Mouse (Mus musculus) liver, adult 2 months (tissue): ENCODE measurements around the gene Ecpas. TPM values are rescaled to one million over a fixed set of nuclear protein-coding genes. Genes with fewer than 3 reads are reported as not detected.

Experiments
- DNase-seq: peaks from one replicate; pipeline ENCODE4 v3.0.0-alpha.2; 2011; ENCODE audit warnings: low read depth, low spot score; ENCODE audit errors: extremely low read depth
- H3K27ac ChIP-seq: fragments of 200-500 bp; replicated peaks from 2 replicates; pipeline ENCODE4 v1.5.1; 2012; ENCODE audit warnings: low read depth, mild to moderate bottlenecking, control low read depth, inconsistent platforms, low read length; ENCODE audit not compliant: insufficient read depth
- H3K27me3 ChIP-seq: fragments of 200-500 bp; 2 replicates; pipeline ENCODE4 v1.6.1; 2012; ENCODE audit warnings: mild to moderate bottlenecking, moderate library complexity, low read length, inconsistent platforms; ENCODE audit not compliant: control insufficient read depth, insufficient read depth
- H3K36me3 ChIP-seq: fragments of 200-500 bp; 2 replicates; pipeline ENCODE4 v1.6.1; 2012; ENCODE audit warnings: low read length, inconsistent platforms; ENCODE audit not compliant: control insufficient read depth, insufficient read depth
- H3K4me1 ChIP-seq: fragments of 200-500 bp; 2 replicates; pipeline ENCODE4 v1.6.1; 2011; ENCODE audit warnings: low read length; ENCODE audit not compliant: control insufficient read depth, insufficient read depth
- H3K4me3 ChIP-seq: fragments of 200-500 bp; 2 replicates; pipeline ENCODE4 v1.5.1; 2011; ENCODE audit warnings: low read depth, mild to moderate bottlenecking, control low read depth, low read length, moderate library complexity; ENCODE audit not compliant: insufficient read depth
- H3K79me2 ChIP-seq: fragments of 200-500 bp; 2 replicates; pipeline ENCODE4 v1.6.1; 2012; ENCODE audit warnings: inconsistent platforms, mild to moderate bottlenecking, low read length, moderate library complexity; ENCODE audit not compliant: control insufficient read depth, insufficient read depth
- H3K9ac ChIP-seq: fragments of 200-500 bp; 2 replicates; pipeline ENCODE4 v1.6.1; 2012; ENCODE audit warnings: low read depth, mild to moderate bottlenecking, control low read depth, inconsistent platforms, low read length
- CTCF ChIP-seq: fragments of 200-500 bp; IDR thresholded peaks from 2 replicates; pipeline ENCODE4 v1.5.1; 2011; ENCODE audit warnings: low read depth, low read length, control low read depth
- POLR2A ChIP-seq: fragments of 200-500 bp; IDR thresholded peaks from 2 replicates; pipeline ENCODE4 v1.6.1; 2011; ENCODE audit warnings: low read length, control low read depth; ENCODE audit not compliant: insufficient read depth; ENCODE audit errors: extremely low read depth
- WGBS: fragments of 180-500 bp; shearing (Covaris S2); methylation state at CpG from one replicate; pipeline ENCODE4 v1.1.7; 2018; 5-methylcytosine and 5-hydroxymethylcytosine counted together
- polyA plus RNA-seq: library from polyadenylated mRNA; depleted of rRNA; stranded (reverse); fragments of >200 nt; gene quantifications from 2 replicates; pipeline ENCODE4 v1.2.3, GENCODE M21; 2012
- total RNA-seq: library from RNA; depleted of rRNA; stranded (reverse); fragments of >200 nt; gene quantifications from 2 replicates; pipeline ENCODE4 v1.2.3, GENCODE M21; 2014

Ecpas gene
- total and polyA plus RNA-seq, 2 experiments: 10.8 to 53.3 TPM

GRCm38 (mm10) chr4:58943420-58944205 lies 31.1 kb upstream of the Ecpas start, which contains the start of gene Zkscan16:
Zkscan16 (plus strand) TSS chr4:58943628.
- H3K9ac ChIP-seq: peak within 1 kb of the TSS; percentile 5; the same call in 1 of the 2 replicates
- 3% methylated on average over 50 of the region's 50 CpGs for WGBS

DNA sequence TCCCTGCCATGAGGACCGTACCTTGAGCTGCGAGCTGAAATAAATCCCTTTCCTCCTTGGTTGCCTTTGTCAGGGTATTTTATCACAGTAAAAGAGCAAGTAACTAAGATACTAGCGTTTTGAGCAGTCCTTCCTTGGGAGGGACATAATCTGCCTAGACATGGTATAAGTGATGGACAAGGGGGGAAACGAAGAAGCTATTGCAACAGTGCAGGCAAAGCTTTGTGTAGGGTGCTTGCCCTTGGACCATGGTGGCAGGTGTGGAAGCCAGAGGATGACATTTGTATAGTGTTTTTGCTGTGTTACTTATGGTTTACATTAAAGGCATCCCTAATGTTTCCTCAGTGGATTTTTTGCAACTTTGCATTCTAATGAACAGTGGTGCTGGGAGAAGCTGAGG lies 30.4 kb upstream of the Ecpas start:
- no peaks in the 10 kb centered on the region for H3K79me2 ChIP-seq
- no peak overlapping the region for H3K4me3 ChIP-seq
- no peak overlapping the region for H3K27ac ChIP-seq
- DNase-seq: no peak
- H3K9ac ChIP-seq: no peak overlapping the region
- 87% methylated on average over 4 of the region's 4 CpGs for WGBS
- no peaks in the 10 kb centered on the region for H3K36me3 ChIP-seq
- TF ChIP-seq CTCF: no peak
- TF ChIP-seq POLR2A: no peak
- 0 out of 2 replicates have a peak, but pooled peaks cover 3% of the 10 kb centered on the region for H3K4me1 ChIP-seq
- peaks cover 8% of the 10 kb centered on the region; the same call in 1 of the 2 replicates for H3K27me3 ChIP-seq

More at GRCm38 (mm10) chr4:58943420-58944205, 31.1 kb upstream of the Ecpas start, which contains the start of gene Zkscan16:
- TF ChIP-seq CTCF: no peak
- no peak for TF ChIP-seq POLR2A
- H3K4me3 ChIP-seq: peak within 1 kb of the TSS; percentile 58
- H3K27ac ChIP-seq: no peak within 1 kb of the TSS
- H3K4me1 ChIP-seq: 0 out of 2 replicates have a peak, but pooled peaks cover 3% of the 10 kb centered on the region
- H3K27me3 ChIP-seq: peaks cover 8% of the 10 kb centered on the region; the same call in 1 of the 2 replicates
- H3K36me3 ChIP-seq: no peaks in the 10 kb centered on the region
- DNase-seq: peak; percentile 17
- H3K79me2 ChIP-seq: no peaks in the 10 kb centered on the region

GRCm38 (mm10) chr4:58941638-58942037 lies 29.1 kb upstream of the Ecpas start:
- Histone ChIP-seq H3K27ac (no peak overlapping the region), H3K79me2 (no peaks in the 10 kb centered on the region), H3K4me3 (no peak overlapping the region), H3K27me3 (peaks cover 8% of the 10 kb centered on the region; the same call in 1 of the 2 replicates), H3K36me3 (no peaks in the 10 kb centered on the region), H3K9ac (no peak overlapping the region), H3K4me1 (0 out of 2 replicates have a peak, but pooled peaks cover 3% of the 10 kb centered on the region)
- TF ChIP-seq CTCF (no peak), POLR2A (no peak)
- no peak for DNase-seq

- DNase-seq: peak; percentile 65
- TF ChIP-seq POLR2A (no peak), CTCF (no peak)
- no peak overlapping the region for H3K4me3 ChIP-seq
- 65% methylated on average over 3 of the region's 3 CpGs for WGBS
- H3K9ac ChIP-seq: no peak overlapping the region
- no peaks in the 10 kb centered on the region for H3K79me2 ChIP-seq
- no peaks in the 10 kb centered on the region for H3K36me3 ChIP-seq
- H3K27ac ChIP-seq: no peak overlapping the region
- peaks cover 4% of the 10 kb centered on the region for H3K4me1 ChIP-seq
- H3K27me3 ChIP-seq: no peaks in the 10 kb centered on the region
Observed at GRCm38 (mm10) chr4:58935846-58936245, 23.3 kb upstream of the Ecpas start.

DNA sequence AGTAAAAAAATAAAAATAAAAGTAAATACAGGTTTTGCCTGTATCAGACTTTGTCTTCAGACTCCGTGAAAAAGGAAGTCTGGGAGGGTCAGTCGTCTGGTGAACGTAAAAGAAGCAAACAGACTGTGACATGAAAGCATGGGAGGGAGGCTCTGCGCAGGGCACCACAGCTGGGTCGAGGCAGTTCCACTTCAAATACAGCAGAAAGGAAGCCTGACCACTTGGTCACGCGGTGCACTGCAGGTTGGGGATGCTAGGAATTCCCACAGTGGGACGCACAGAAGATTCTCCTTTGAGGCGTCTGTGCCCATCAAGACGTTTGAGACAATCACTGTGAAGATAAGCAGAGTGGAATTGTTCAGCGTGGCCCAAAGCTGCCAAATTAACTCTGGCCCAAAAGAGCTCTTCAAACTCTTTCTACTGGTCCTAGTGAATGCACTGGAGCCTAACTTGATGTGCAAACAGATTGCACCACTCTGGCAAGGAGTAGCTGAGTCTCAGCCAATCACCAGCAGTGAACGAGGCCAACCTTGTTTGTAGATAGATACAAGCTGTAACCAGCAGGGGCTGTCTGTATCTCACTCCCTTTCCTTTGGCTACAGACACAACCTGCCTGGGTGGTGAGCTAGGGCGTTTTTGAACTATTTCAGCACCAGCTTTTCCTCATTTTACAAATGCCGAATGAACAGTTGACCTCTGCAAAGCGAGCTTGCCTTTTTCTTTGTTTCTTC lies 22.4 kb upstream of the Ecpas start:
- peak; percentile 39; the same call in 1 of the 2 replicates for TF ChIP-seq CTCF
- TF ChIP-seq POLR2A: no peak

More for the DNA sequence above, 22.4 kb upstream of the Ecpas start:
- H3K4me1 ChIP-seq: peaks cover 4% of the 10 kb centered on the region
- H3K27me3 ChIP-seq: no peaks in the 10 kb centered on the region
- no peaks in the 10 kb centered on the region for H3K36me3 ChIP-seq
- 12% methylated on average over 15 of the region's 15 CpGs for WGBS
- no peak overlapping the region for H3K27ac ChIP-seq
- no peak overlapping the region for H3K9ac ChIP-seq
- H3K4me3 ChIP-seq: no peak overlapping the region
- no peaks in the 10 kb centered on the region for H3K79me2 ChIP-seq
- DNase-seq: peak; percentile 99
